ENCODE assay signal across 1 mouse cellular context in the genomic region with DNA sequence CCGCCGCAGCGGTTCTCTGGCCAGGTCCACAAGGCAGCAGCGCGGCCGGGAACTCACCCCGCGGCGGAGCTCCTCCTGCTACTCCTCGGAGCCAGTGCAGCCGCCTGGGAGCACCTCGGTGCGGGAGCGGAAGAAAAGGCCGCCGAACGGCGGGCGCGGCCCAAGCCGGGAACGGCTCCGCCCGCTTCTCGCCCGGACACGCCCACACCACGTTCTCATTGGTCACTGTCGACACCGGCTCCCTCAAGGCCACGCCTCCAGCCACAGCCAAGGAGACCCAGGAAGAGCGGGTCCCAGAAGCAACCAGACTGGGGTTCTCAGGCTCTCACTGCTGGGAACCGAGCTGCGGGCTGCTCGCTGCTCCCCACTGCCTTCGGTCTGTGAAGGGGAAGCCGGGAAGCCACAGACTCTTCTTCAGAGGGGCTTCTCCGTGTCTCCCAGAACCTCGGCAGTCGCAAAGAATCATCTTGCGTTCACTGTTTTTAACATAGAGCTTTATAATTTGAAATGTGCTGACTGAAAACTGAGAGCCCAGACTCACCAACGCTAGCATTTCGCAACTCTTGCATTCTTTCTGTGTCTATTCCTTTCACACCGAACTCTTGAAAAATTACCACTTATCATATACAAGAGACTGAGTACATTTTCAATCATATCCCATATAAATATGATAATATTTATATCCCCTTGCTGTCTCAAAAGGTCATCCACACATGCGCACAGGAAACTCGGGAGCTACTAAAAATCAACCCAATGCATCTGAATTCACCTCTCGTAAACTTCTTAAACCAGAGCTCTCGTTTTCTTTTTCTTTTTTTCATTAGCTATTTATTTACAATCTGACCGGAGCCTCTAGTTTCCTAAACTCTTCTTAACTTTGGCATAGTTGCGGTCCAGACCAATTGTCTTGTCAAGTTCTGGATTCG.
TF ChIP-seq lines count a peak whose summit lies in the region.

A gene (minus strand): TSS at position 170 of the 926 bp plus-strand sequence.

TF ChIP-seq in CH12.LX, 34 proteins besides CTCF, POLR2A, EP300 and RAD21 (continued from another document):
- 0 out of 2 replicates have a peak, but pooled peaks have one; percentile 21 for TF ChIP-seq MEF2A (IDR thresholded peaks at IDR 0.05; ENCODE audit: borderline replicate concordance, low read depth, low read length)
- no peak for TF ChIP-seq CHD1 (IDR thresholded peaks at IDR 0.05; ENCODE audit: low read depth, low read length)
- peak; percentile 96 for TF ChIP-seq UBTF (IDR thresholded peaks at IDR 0.05; ENCODE audit: low read depth, low read length)
- TF ChIP-seq SIN3A (IDR thresholded peaks at IDR 0.05; ENCODE audit: low read length): peak; percentile 57
- peak; percentile 80 for TF ChIP-seq TBP (conservative IDR thresholded peaks at IDR 0.05; ENCODE audit: low read depth, low read length)
- TF ChIP-seq TCF12 (IDR thresholded peaks at IDR 0.05; ENCODE audit: low read depth, low read length): peak; percentile 72; the same call in 1 of the 2 replicates
- peak; percentile 88 for TF ChIP-seq ZMIZ1 (IDR thresholded peaks at IDR 0.05; ENCODE audit: low read depth, low read length)
- TF ChIP-seq MAZ (IDR thresholded peaks at IDR 0.05; ENCODE audit: low read depth, low read length): no peak
- peak; percentile 82 for TF ChIP-seq ELF1 (IDR thresholded peaks at IDR 0.05; ENCODE audit: low read depth, low read length)
- TF ChIP-seq POLR2AphosphoS2 (IDR thresholded peaks at IDR 0.05; ENCODE audit: low read depth, low read length): peak; percentile 80; the same call in 1 of the 2 replicates
- TF ChIP-seq MXI1 (IDR thresholded peaks at IDR 0.05; ENCODE audit: low read depth, low read length): peak; percentile 77; the same call in 1 of the 2 replicates
- peak; percentile 94 for TF ChIP-seq NELFE (IDR thresholded peaks at IDR 0.05; ENCODE audit: low read depth, low read length)
- peak; percentile 57; the same call in 1 of the 2 replicates for TF ChIP-seq HCFC1 (IDR thresholded peaks at IDR 0.05; ENCODE audit: low read depth, low read length)
TF ChIP-seq in CH12.LX: peak in this region for 11.
